Mouse (Mus musculus) G1E (cell line): ENCODE results near the gene Speg.
A peak's percentile ranks its signal among the peaks of the same experiment; 100 is the strongest.

Source experiments
- CTCF ChIP-seq: IDR thresholded peaks from 2 replicates; pipeline ENCODE4 v1.5.1; 2012; ENCODE audit warnings: low read depth, low read length, inconsistent platforms, mixed read lengths
- GATA1 ChIP-seq: IDR thresholded peaks from 2 replicates; pipeline ENCODE4 v1.6.1; 2012; ENCODE audit warnings: borderline replicate concordance, low read length, inconsistent platforms, mixed read lengths
- TAL1 ChIP-seq: conservative IDR thresholded peaks from 2 replicates; pipeline ENCODE4 v1.6.1; 2012; ENCODE audit warnings: low read depth, low read length, inconsistent platforms, mixed read lengths

GRCm38 (mm10) chr1:75425796-75426471 lies 50.8 kb downstream of the Speg start:
- no peak for TF ChIP-seq GATA1
- TF ChIP-seq CTCF, result peak; percentile 93
- no peak for TF ChIP-seq TAL1
